Mouse (Mus musculus) intestine, postnatal 0 days (tissue): ENCODE results near the gene Agps. TPM values are rescaled to one million over a fixed set of nuclear protein-coding genes. Genes with fewer than 3 reads are reported as not detected.

Experiments
- ATAC-seq: fragments of 200-750 bp; cut with Nextera tagmentation; 2 replicates; pipeline ENCODE4 v1.8.0; 2017; ENCODE audit warnings: mild to moderate bottlenecking, moderate TSS enrichment, moderate library complexity
- H3K27ac ChIP-seq: fragments of 300-500 bp; sonication (generic); 2 replicates; pipeline ENCODE4 v1.5.1; 2014; ENCODE audit warnings: mild to moderate bottlenecking, low read depth, low read length, moderate library complexity
- H3K27me3 ChIP-seq: fragments of 300-500 bp; sonication (generic); replicated peaks from 2 replicates; pipeline ENCODE4 v1.6.1; 2014; ENCODE audit warnings: low read length, mixed read lengths; ENCODE audit not compliant: control insufficient read depth, insufficient read depth
- H3K36me3 ChIP-seq: fragments of 300-500 bp; sonication (generic); 2 replicates; pipeline ENCODE4 v1.6.1; 2014; ENCODE audit warnings: mild to moderate bottlenecking, moderate library complexity; ENCODE audit not compliant: control insufficient read depth, insufficient read depth
- H3K4me1 ChIP-seq: fragments of 300-500 bp; sonication (generic); replicated peaks from 2 replicates; pipeline ENCODE4 v1.6.1; 2014; ENCODE audit warnings: antibody characterized with exemption, low read length, mixed read lengths; ENCODE audit not compliant: control insufficient read depth, insufficient read depth
- H3K4me2 ChIP-seq: fragments of 300-500 bp; sonication (generic); replicated peaks from 2 replicates; pipeline ENCODE4 v1.6.1; 2014; ENCODE audit warnings: low read depth, mild to moderate bottlenecking, moderate library complexity
- H3K4me3 ChIP-seq: fragments of 300-500 bp; sonication (generic); 2 replicates; pipeline ENCODE4 v1.5.1; 2014; ENCODE audit warnings: low read depth, low read length
- H3K9ac ChIP-seq: fragments of 300-500 bp; sonication (generic); 2 replicates; pipeline ENCODE4 v1.6.1; 2014; ENCODE audit warnings: mild to moderate bottlenecking, low read depth, low read length
- H3K9me3 ChIP-seq: fragments of 300-500 bp; sonication (generic); 2 replicates; pipeline ENCODE4 v1.6.1; 2016; ENCODE audit warnings: mixed run types; ENCODE audit not compliant: control insufficient read depth
- CTCF ChIP-seq: sonication (generic); IDR thresholded peaks from 2 replicates; pipeline ENCODE4 v1.5.1; 2016; ENCODE audit warnings: low read depth, mild to moderate bottlenecking, control low read depth, antibody characterized with exemption, moderate library complexity
- WGBS: fragments of 180-500 bp; shearing (Covaris S2); extraction: QIAGEN DNeasy Blood & Tissue Kit; methylation state at CpG from one replicate; pipeline ENCODE4 v1.1.7; 2014; 5-methylcytosine and 5-hydroxymethylcytosine counted together
- polyA plus RNA-seq: library from polyadenylated mRNA; unstranded; fragments of >200 nt; fragmentation: Nextera tagmentation; extraction: Ambion mirVana; gene quantifications from 2 replicates; pipeline ENCODE4 v1.2.1, GENCODE M21; 2015

The Agps gene
- polyA plus RNA-seq, 1 experiment from 2014 or later = 6.5 TPM

DNA sequence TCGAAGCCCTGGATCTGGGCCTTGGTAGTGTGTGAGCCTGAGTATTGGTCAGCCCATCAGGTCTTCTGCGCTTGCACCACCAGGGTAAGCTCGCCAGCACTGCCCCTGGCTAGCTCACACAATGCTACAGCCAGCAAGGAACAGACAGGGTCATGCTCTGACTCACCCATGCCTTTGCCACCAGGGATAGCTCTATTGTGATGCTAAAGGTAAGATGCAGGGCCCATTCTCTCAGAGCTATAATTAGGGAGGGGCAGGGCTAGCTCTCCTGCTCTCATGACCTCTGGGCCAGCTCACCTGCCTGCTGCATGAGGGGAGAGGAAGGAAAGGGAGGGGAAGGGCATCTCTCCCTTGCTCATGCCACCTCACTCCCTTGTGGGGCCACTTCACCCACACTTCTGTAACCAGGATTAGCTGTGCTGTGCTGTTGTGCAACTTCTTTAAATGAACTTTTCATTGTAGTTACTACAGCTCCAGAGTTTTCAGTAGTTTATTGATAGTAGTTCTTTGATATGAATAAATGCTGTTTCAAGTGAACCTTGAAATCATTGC is 42.1 kb downstream of the Agps start:
- ATAC-seq = no peak
- Histone ChIP-seq H3K27me3 (no peaks in the 10 kb centered on the region), H3K27ac (no peak overlapping the region), H3K4me3 (no peak overlapping the region), H3K4me1 (no peaks in the 10 kb centered on the region), H3K9ac (no peak overlapping the region), H3K9me3 (no peaks in the 10 kb centered on the region), H3K36me3 (peaks cover 20% of the 10 kb centered on the region), H3K4me2 (no peak overlapping the region)
- 83% methylated on average over 3 of the region's 3 CpGs for WGBS
- no peak for TF ChIP-seq CTCF

DNA sequence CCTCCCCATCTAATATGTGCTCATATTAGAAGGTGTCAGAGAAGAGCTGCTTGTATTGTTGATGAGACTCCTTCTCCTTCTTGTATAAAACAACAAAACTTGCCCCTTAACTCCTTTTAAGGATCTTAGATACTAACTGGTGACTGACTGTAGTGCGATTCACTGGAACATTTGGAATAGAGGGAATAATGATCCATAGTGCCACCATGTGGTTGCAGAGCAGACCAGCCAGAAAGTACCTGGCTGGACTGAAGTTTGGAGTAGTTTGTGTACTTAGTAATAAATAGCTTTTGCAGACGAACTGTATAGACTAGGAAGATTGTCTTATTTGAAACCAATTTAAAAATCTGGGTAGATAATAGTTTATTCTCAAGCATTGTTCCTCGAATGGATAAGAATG is 47.8 kb downstream of the Agps start:
- WGBS = 49% methylated on average over 3 of the region's 3 CpGs
- no peak for ATAC-seq
- H3K27ac ChIP-seq = no peak overlapping the region
- H3K4me1 ChIP-seq = no peaks in the 10 kb centered on the region
- H3K9me3 ChIP-seq = no peaks in the 10 kb centered on the region
- H3K4me2 ChIP-seq = no peak overlapping the region
- no peak overlapping the region for H3K4me3 ChIP-seq
- peaks cover 4% of the 10 kb centered on the region; the same call in 1 of the 2 replicates for H3K36me3 ChIP-seq
- TF ChIP-seq CTCF = peak; percentile 70
- H3K9ac ChIP-seq = no peak overlapping the region
- no peaks in the 10 kb centered on the region for H3K27me3 ChIP-seq

GRCm38 (mm10) chr2:75883543-75883942 is 51.6 kb downstream of the Agps start:
- peaks cover 13% of the 10 kb centered on the region for H3K36me3 ChIP-seq
- H3K9me3 ChIP-seq = no peaks in the 10 kb centered on the region
- no peak for ATAC-seq
- TF ChIP-seq CTCF = peak; percentile 94
- no peaks in the 10 kb centered on the region for H3K4me1 ChIP-seq
- no peak overlapping the region for H3K4me3 ChIP-seq
- no peak overlapping the region for H3K27ac ChIP-seq
- no peaks in the 10 kb centered on the region for H3K27me3 ChIP-seq
- 24% methylated on average over 1 of the region's 1 CpGs for WGBS
- H3K4me2 ChIP-seq = no peak overlapping the region
- H3K9ac ChIP-seq = no peak overlapping the region

DNA sequence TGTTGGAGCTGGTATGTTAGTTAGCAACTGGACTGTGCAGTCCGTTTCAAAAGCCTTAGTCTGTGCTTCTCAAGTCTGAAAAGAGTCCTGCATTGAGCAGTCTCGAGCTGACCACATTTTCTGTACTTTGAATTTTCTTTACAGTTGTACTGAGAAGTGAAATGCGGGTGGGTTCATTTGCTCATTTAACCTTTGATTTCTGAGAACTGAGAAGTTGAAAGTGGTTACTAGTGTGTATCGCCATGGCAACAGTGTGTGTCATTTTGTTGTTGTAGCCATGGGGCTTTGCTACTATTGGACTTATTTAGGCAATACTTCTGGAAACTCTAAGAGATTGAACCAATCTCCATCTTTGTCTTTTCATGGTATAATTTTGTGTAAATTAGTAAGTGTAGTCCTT is 60.0 kb downstream of the Agps start:
- H3K4me2 ChIP-seq = no peak overlapping the region
- WGBS = 70% methylated on average over 4 of the region's 4 CpGs
- no peak for ATAC-seq

DNA sequence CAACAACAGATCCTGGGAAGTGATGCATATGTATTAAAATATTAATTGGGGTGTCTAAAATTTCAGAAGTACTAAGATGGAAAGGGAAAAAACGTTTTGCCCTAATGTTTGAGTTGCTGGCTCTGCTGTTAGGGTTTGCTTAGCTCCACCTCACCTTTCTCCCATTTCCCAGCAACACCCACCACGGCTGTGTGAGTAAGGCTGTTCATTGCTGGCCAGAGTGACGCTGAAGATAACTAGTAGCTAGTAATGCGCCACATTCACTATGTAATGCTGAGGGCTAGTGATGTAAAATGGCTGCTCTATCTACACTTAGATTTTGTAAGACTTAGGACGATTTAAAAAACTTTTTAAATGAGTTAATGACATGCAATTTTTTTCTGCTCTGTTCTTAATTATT is 63.7 kb downstream of the Agps start:
- peaks cover 11% of the 10 kb centered on the region for H3K36me3 ChIP-seq
- no peaks in the 10 kb centered on the region for H3K9me3 ChIP-seq
- H3K4me2 ChIP-seq = no peak overlapping the region
- H3K27me3 ChIP-seq = no peaks in the 10 kb centered on the region
- no peaks in the 10 kb centered on the region for H3K4me1 ChIP-seq
- TF ChIP-seq CTCF = no peak
- H3K27ac ChIP-seq = no peak overlapping the region
- no peak overlapping the region for H3K9ac ChIP-seq
- H3K4me3 ChIP-seq = no peak overlapping the region
- ATAC-seq = no peak
- WGBS = 81% methylated on average over 5 of the region's 5 CpGs

More for the DNA sequence above, 60.0 kb downstream of the Agps start:
- Histone ChIP-seq H3K9me3 (no peaks in the 10 kb centered on the region), H3K36me3 (peaks cover 8% of the 10 kb centered on the region), H3K4me1 (no peaks in the 10 kb centered on the region), H3K27ac (no peak overlapping the region), H3K4me3 (no peak overlapping the region), H3K27me3 (no peaks in the 10 kb centered on the region), H3K9ac (no peak overlapping the region)
- TF ChIP-seq CTCF = no peak

- H3K36me3 ChIP-seq = peaks cover 21% of the 10 kb centered on the region
- no peaks in the 10 kb centered on the region for H3K4me1 ChIP-seq
- no peak for ATAC-seq
- WGBS = 88% methylated on average over 1 of the region's 1 CpGs
- no peaks in the 10 kb centered on the region for H3K27me3 ChIP-seq
- no peak overlapping the region for H3K4me2 ChIP-seq
- no peak overlapping the region for H3K4me3 ChIP-seq
- peak; percentile 40 for TF ChIP-seq CTCF
- no peak overlapping the region for H3K9ac ChIP-seq
- no peaks in the 10 kb centered on the region for H3K9me3 ChIP-seq
- H3K27ac ChIP-seq = no peak overlapping the region
These were observed 68.3 kb downstream of the Agps start for GRCm38 (mm10) chr2:75900281-75900680.

DNA sequence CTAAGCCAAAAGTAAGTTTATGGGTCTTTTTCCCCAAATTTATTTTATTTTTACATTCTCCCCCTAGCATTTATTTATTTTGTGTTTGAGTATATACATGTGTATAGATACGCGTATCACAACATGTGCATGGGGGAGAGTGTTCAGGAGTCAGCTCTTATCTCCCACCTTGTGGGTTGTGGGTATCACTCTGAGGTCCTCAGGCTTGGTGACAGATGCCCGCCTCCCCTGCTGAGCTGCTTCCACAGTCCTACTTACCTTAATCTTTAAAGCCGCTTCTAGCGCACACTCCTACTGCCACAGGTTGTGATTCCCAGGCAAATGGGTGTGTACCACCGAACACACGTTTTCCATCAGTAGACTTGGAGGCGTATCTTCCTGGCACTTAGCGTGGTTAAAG is 69.9 kb downstream of the Agps start:
- no peak overlapping the region for H3K27ac ChIP-seq
- no peaks in the 10 kb centered on the region for H3K9me3 ChIP-seq
- H3K4me1 ChIP-seq = no peaks in the 10 kb centered on the region
- no peaks in the 10 kb centered on the region for H3K27me3 ChIP-seq
- no peak overlapping the region for H3K4me2 ChIP-seq
- no peak for TF ChIP-seq CTCF
- no peak for ATAC-seq
- H3K9ac ChIP-seq = no peak overlapping the region
- H3K4me3 ChIP-seq = no peak overlapping the region
- H3K36me3 ChIP-seq = peaks cover 26% of the 10 kb centered on the region
- 93% methylated on average over 9 of the region's 9 CpGs for WGBS
